Mouse (Mus musculus) spleen, adult 2 months (tissue): ENCODE results near the gene Shisal2a.

ENCODE experiments used
- CTCF ChIP-seq: fragments of 200-500 bp; IDR thresholded peaks from 2 replicates; pipeline ENCODE4 v1.5.1; 2011; ENCODE audit warnings: mild to moderate bottlenecking, inconsistent platforms; ENCODE audit not compliant: insufficient read depth, insufficient read length, insufficient replicate concordance; ENCODE audit errors: extremely low read depth
- POLR2A ChIP-seq: fragments of 200-500 bp; IDR thresholded peaks from 2 replicates; pipeline ENCODE4 v1.6.1; 2011; ENCODE audit warnings: low read depth, low read length, inconsistent platforms

- TF ChIP-seq CTCF (no peak), POLR2A (no peak)
Observed at GRCm38 (mm10) chr4:108379476-108379875, 3.7 kb downstream of the Shisal2a start.
